Mouse (Mus musculus): Measurements from ENCODE around the gene March5. TPM values are rescaled to one million over a fixed set of nuclear protein-coding genes. Genes with fewer than 3 reads are reported as not detected.
"Not testable (repeated sequence)": the region's sequence is repeated elsewhere in the genome, so short reads cannot be mapped to it uniquely, and the experiment has no call there.

Gene March5
- polyA plus RNA-seq, 1 experiment from 2014 or later: 74.9 TPM

DNA sequence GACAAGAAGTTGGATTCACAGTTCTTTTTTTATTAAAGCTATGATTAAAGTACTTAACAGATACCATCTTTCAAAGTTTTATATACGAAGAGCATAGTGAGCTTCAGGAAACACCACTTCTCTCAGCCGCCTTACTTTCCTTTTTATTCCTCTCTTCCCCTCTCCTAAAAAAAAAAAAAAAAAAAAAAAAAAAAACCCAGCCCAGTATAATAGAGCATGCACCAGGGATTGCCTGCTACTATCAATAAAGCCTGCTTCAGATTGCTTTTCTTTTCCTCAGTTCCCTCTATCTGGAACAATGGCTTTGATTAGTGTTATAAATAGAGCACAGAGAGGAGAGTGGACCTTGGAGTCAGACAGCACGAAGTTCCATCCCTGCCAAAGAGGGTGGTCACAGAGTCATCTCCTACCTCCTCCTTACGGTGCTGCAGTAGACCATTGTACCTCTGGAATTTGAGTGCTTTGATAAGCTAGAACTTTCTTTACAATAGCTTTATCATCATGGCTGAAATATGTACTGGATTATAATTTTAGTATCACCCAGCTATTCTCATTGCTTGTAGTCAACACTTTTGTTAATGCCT, 30.4 kb upstream of the March5 start:
- H3K9me3 ChIP-seq (ENCODE audit: control insufficient read depth, low read length): no peaks in the 10 kb centered on the region
- peaks cover 6% of the 10 kb centered on the region; the same call in 1 of the 2 replicates for H3K4me1 ChIP-seq (replicated peaks; ENCODE audit: control insufficient read depth, insufficient read depth, low read length)
- WGBS: 53% methylated on average over 4 of the region's 4 CpGs
- no peak overlapping the region for H3K27ac ChIP-seq (ENCODE audit: low read length)
- H3K4me3 ChIP-seq (ENCODE audit: low read length): no peak overlapping the region
- peaks cover 24% of the 10 kb centered on the region for H3K27me3 ChIP-seq (ENCODE audit: control insufficient read depth, insufficient read depth, low read depth, low read length)
- no peaks in the 10 kb centered on the region for H3K36me3 ChIP-seq (ENCODE audit: control insufficient read depth, insufficient read depth, low read length)
- ATAC-seq (ENCODE audit: low read depth): no peak
- no peak overlapping the region for H3K4me2 ChIP-seq (ENCODE audit: low read depth, low read length)
- no peak overlapping the region for H3K9ac ChIP-seq (ENCODE audit: low read length)

DNA sequence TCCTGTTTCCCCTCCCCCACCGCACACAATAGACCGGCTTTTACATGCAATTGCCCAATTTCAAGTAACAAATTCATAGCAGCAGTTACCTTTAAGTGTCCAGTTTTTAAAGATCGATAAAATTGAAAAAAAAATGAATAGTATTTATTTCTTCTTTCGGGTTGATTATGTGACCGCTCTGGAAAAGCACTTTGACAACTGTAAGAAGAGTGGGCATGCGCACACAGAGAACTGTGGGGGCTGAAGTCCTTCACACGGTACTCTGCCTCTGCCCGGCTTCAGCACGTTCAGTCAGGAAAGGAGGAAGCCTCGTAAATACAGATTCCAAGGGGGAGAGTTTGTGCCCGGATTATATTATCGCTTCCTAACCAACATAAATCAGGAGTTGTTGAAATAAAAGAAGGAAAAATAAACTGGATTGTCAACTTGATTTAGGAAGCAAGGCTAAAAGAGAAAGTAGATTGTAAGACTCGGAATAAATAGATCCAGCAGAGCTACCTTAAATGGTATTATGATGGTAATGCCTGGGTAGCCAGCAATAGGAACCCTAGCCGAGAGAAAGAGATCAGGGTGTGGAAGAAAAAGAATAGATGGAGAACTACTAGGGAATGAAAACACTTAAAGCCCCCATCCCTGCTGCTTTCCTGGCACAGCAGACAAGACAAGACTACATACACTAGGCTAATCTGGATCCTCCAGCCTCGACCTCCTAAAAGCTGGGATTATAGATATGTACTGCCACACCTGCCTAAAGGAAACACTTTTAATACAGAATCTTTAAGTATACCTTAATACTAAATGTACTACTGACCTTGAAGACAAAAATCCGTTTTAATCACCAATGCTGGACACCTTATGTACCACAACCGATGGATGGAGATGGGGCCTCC, 29.3 kb upstream of the March5 start:
- ATAC-seq (ENCODE audit: low read depth): peak; percentile 69; the same call in 1 of the 2 replicates
- 0 out of 2 replicates have a peak overlapping the region, but pooled peaks have one; percentile 20 for H3K9ac ChIP-seq (ENCODE audit: low read length)

DNA sequence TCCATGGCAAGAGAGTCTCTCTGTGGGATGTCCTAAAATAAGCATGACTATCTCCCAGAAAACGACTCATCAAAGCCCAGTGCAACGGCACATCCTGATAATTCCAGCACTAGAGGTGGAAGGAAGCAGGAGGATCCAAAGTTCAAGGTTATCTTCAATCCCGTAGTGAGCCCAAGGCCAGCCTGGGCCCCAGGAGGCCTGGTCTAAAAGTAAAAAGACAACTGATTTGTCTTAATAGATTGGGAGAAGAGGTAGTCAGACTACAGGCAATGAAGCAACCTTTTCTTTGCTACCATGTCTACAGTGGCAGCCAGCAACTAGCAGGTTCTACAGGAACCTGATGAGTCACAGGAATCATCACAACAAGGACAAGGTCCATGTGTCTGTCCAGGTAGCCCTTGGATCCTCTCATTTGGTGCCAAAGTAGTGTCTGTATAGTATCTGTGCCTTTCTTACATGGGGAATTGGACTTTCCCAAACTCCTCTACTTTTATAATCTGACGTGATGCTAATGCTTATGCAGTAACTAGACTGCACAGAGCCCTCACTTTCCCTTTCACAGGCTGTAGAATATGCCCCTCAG, 18.9 kb upstream of the March5 start:
- H3K9me3 ChIP-seq (ENCODE audit: control insufficient read depth, low read length): no peaks in the 10 kb centered on the region
- H3K4me1 ChIP-seq (replicated peaks; ENCODE audit: control insufficient read depth, insufficient read depth, low read length): no peaks in the 10 kb centered on the region
- no peaks in the 10 kb centered on the region for H3K36me3 ChIP-seq (ENCODE audit: control insufficient read depth, insufficient read depth, low read length)
- ATAC-seq (ENCODE audit: low read depth): no peak
- H3K9ac ChIP-seq (ENCODE audit: low read length): no peak overlapping the region
- H3K27ac ChIP-seq (ENCODE audit: low read length): no peak overlapping the region
- 62% methylated on average over 4 of the region's 4 CpGs for WGBS
- no peak overlapping the region for H3K4me2 ChIP-seq (ENCODE audit: low read depth, low read length)
- H3K27me3 ChIP-seq (ENCODE audit: control insufficient read depth, insufficient read depth, low read depth, low read length): no peaks in the 10 kb centered on the region
- no peak overlapping the region for H3K4me3 ChIP-seq (ENCODE audit: low read length)

More for the DNA sequence above, 29.3 kb upstream of the March5 start:
- Histone ChIP-seq H3K4me1 (replicated peaks; ENCODE audit: control insufficient read depth, insufficient read depth, low read length) (peaks cover 6% of the 10 kb centered on the region; the same call in 1 of the 2 replicates), H3K9me3 (ENCODE audit: control insufficient read depth, low read length) (no peaks in the 10 kb centered on the region), H3K4me3 (ENCODE audit: low read length) (peak overlapping the region; percentile 42), H3K4me2 (ENCODE audit: low read depth, low read length) (peak overlapping the region; percentile 55), H3K36me3 (ENCODE audit: control insufficient read depth, insufficient read depth, low read length) (no peaks in the 10 kb centered on the region), H3K27ac (ENCODE audit: low read length) (no peak overlapping the region), H3K27me3 (ENCODE audit: control insufficient read depth, insufficient read depth, low read depth, low read length) (peaks cover 23% of the 10 kb centered on the region)
- WGBS: 17% methylated on average over 17 of the region's 17 CpGs

- ATAC-seq (ENCODE audit: low read depth): no peak
- H3K27ac ChIP-seq (ENCODE audit: low read length): no peak overlapping the region
- 73% methylated on average over 5 of the region's 5 CpGs for WGBS
Measured at GRCm38 (mm10) chr19:37192475-37193058, 14.8 kb upstream of the March5 start.

GRCm38 (mm10) chr19:37198165-37198880, 9.0 kb upstream of the March5 start:
- H3K9ac ChIP-seq (ENCODE audit: low read length): no peak overlapping the region
- H3K4me3 ChIP-seq (ENCODE audit: low read length): no peak overlapping the region
- H3K27ac ChIP-seq (ENCODE audit: low read length): no peak overlapping the region
- H3K9me3 ChIP-seq (ENCODE audit: control insufficient read depth, low read length): no peaks in the 10 kb centered on the region
- WGBS: 83% methylated on average over 1 of the region's 1 CpGs
- H3K36me3 ChIP-seq (ENCODE audit: control insufficient read depth, insufficient read depth, low read length): no peaks in the 10 kb centered on the region
- no peak for ATAC-seq (ENCODE audit: low read depth)
- H3K4me1 ChIP-seq (replicated peaks; ENCODE audit: control insufficient read depth, insufficient read depth, low read length): no peaks in the 10 kb centered on the region
- H3K27me3 ChIP-seq (ENCODE audit: control insufficient read depth, insufficient read depth, low read depth, low read length): no peaks in the 10 kb centered on the region
- H3K4me2 ChIP-seq (ENCODE audit: low read depth, low read length): no peak overlapping the region

More at GRCm38 (mm10) chr19:37192475-37193058, 14.8 kb upstream of the March5 start:
- no peak overlapping the region for H3K4me3 ChIP-seq (ENCODE audit: low read length)
- H3K9ac ChIP-seq (ENCODE audit: low read length): no peak overlapping the region
- H3K4me1 ChIP-seq (replicated peaks; ENCODE audit: control insufficient read depth, insufficient read depth, low read length): no peaks in the 10 kb centered on the region
- H3K36me3 ChIP-seq (ENCODE audit: control insufficient read depth, insufficient read depth, low read length): no peaks in the 10 kb centered on the region
- H3K27me3 ChIP-seq (ENCODE audit: control insufficient read depth, insufficient read depth, low read depth, low read length): no peaks in the 10 kb centered on the region
- H3K4me2 ChIP-seq (ENCODE audit: low read depth, low read length): no peak overlapping the region
- no peaks in the 10 kb centered on the region for H3K9me3 ChIP-seq (ENCODE audit: control insufficient read depth, low read length)

DNA sequence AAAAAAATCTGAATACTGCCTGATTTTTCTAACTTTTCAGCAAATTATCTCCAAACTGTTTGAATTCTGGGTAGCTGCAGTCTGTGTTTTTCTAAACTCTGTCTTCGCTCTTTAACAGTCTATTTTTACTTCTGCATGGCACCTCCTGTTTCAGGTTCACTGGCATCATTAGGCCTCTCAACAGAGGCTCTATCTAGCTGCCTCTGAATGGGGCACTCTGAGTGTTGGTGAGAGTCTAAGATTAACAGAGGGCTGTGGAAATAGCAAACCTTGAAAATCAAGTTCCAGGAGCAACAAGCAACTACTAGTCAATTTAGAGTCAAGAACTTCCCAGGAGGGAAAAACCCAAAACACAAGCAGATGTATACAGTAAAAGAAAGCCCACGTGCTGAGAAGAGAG, 7.5 kb upstream of the March5 start:
- Histone ChIP-seq H3K4me3 (ENCODE audit: low read length) (no peak overlapping the region), H3K36me3 (ENCODE audit: control insufficient read depth, insufficient read depth, low read length) (no peaks in the 10 kb centered on the region), H3K4me1 (replicated peaks; ENCODE audit: control insufficient read depth, insufficient read depth, low read length) (no peaks in the 10 kb centered on the region), H3K9me3 (ENCODE audit: control insufficient read depth, low read length) (no peaks in the 10 kb centered on the region), H3K27ac (ENCODE audit: low read length) (no peak overlapping the region), H3K27me3 (ENCODE audit: control insufficient read depth, insufficient read depth, low read depth, low read length) (no peaks in the 10 kb centered on the region), H3K4me2 (ENCODE audit: low read depth, low read length) (no peak overlapping the region), H3K9ac (ENCODE audit: low read length) (no peak overlapping the region)
- WGBS: 65% methylated on average over 2 of the region's 2 CpGs
- no peak for ATAC-seq (ENCODE audit: low read depth)

GRCm38 (mm10) chr19:37203371-37203770, 4.0 kb upstream of the March5 start:
- Histone ChIP-seq H3K4me2 (ENCODE audit: low read depth, low read length) (no peak overlapping the region), H3K36me3 (ENCODE audit: control insufficient read depth, insufficient read depth, low read length) (no peaks in the 10 kb centered on the region), H3K27me3 (ENCODE audit: control insufficient read depth, insufficient read depth, low read depth, low read length) (no peaks in the 10 kb centered on the region), H3K27ac (ENCODE audit: low read length) (no peak overlapping the region), H3K4me3 (ENCODE audit: low read length) (no peak overlapping the region), H3K9me3 (ENCODE audit: control insufficient read depth, low read length) (no peaks in the 10 kb centered on the region), H3K9ac (ENCODE audit: low read length) (no peak overlapping the region), H3K4me1 (replicated peaks; ENCODE audit: control insufficient read depth, insufficient read depth, low read length) (no peaks in the 10 kb centered on the region)
- no peak for ATAC-seq (ENCODE audit: low read depth)
- 94% methylated on average over 1 of the region's 1 CpGs for WGBS

DNA sequence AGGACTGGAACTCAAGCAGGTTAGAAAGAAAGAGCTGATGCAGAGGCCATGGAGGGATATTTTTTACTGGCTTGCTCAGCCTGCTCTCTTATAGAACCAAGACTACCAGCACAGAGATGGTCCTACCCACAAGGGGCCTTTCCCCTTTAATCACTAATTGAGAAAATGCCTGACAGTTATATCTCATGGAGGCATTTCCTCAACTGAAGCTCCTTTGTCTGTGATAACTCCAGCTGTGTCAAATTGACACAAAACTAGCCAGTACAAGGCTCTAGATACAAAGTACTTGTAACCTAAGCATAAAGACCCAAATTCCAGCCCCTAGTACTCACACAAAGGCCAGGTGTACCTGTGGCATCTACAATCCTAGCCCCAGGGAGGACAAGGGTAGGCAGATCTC, 2.2 kb upstream of the March5 start:
- H3K4me1 ChIP-seq (replicated peaks; ENCODE audit: control insufficient read depth, insufficient read depth, low read length): peaks cover 13% of the 10 kb centered on the region
- H3K27me3 ChIP-seq (ENCODE audit: control insufficient read depth, insufficient read depth, low read depth, low read length); H3K9me3 ChIP-seq (ENCODE audit: control insufficient read depth, low read length); H3K36me3 ChIP-seq (ENCODE audit: control insufficient read depth, insufficient read depth, low read length); ATAC-seq (ENCODE audit: low read depth); H3K27ac ChIP-seq (ENCODE audit: low read length); H3K4me2 ChIP-seq (ENCODE audit: low read depth, low read length); H3K4me3 ChIP-seq (ENCODE audit: low read length); H3K9ac ChIP-seq (ENCODE audit: low read length): not testable (repeated sequence)
